Mouse (Mus musculus) embryonic fibroblast, embryonic 13.5 days (primary cell): ENCODE data around the gene Tlk1.

ENCODE experiments used
- CTCF ChIP-seq: IDR thresholded peaks from 2 replicates; pipeline ENCODE4 v1.5.1; 2011; ENCODE audit warnings: mild to moderate bottlenecking, control low read depth, low read length, moderate library complexity, borderline replicate concordance; ENCODE audit not compliant: insufficient read depth
- POLR2A ChIP-seq: IDR thresholded peaks from 2 replicates; pipeline ENCODE4 v1.6.1; 2011; ENCODE audit warnings: low read depth, mild to moderate bottlenecking, control low read depth, low read length, moderate library complexity

DNA sequence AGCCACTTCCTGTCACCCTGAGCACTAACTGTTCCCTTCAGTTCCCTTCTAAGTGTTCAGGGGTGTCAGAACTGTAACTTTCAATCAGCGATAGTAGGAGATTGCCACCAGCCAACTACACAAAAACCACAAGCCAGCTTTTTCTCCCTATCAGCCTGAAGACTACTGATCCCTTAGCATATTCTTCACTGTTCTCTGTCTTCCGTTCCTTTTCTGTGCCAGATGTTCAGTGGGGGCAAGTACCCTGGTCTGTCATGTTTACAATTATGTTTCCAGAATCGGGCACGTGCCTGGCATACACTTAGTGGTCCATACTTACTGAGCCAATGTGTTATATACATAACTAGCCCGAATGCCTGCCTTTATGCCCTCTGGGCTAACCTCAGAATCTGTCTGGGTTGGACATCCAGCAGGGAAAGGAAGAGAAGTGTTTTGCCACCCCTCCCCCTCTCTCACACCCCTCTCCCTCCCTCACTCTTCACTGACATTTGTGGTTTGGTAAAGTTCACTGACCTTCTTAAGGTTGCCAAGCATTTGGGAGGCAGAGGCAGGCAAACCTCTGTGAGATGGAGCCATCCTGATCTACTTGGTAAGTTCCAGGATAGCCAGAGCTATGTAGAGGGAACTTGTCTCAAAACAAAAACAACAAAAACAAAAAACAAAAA, 4.5 kb upstream of the Tlk1 start:
- TF ChIP-seq CTCF (no peak), POLR2A (no peak)
